Mouse (Mus musculus) liver, embryonic 14.5 days (tissue): Measurements from ENCODE around the gene Ankrd11. TPM values are rescaled to one million over a fixed set of nuclear protein-coding genes. Genes with fewer than 3 reads are reported as not detected.

ENCODE experiments used
- ATAC-seq: fragments of 200-750 bp; cut with Nextera tagmentation; 2 replicates; pipeline ENCODE4 v1.8.0; 2017; ENCODE audit warnings: moderate number of reproducible peaks, mild to moderate bottlenecking, moderate library complexity; ENCODE audit not compliant: insufficient read depth
- DNase-seq, 3 experiments: peaks; one replicate each; pipeline ENCODE4 v3.0.0-alpha.2; 2012 to 2013; ENCODE audit warnings: low read depth in 3 of 3, low spot score in 3 of 3
- H3K27ac ChIP-seq: fragments of 300-500 bp; sonication (generic); 2 replicates; pipeline ENCODE4 v1.5.1; 2014; ENCODE audit warnings: moderate library complexity, mild to moderate bottlenecking, control low read depth, inconsistent platforms
- H3K27me3 ChIP-seq: fragments of 300-500 bp; sonication (generic); 2 replicates; pipeline ENCODE4 v1.6.1; 2014; ENCODE audit warnings: mild to moderate bottlenecking, low read length, moderate library complexity; ENCODE audit not compliant: control insufficient read depth, insufficient read depth
- H3K36me3 ChIP-seq: fragments of 300-500 bp; sonication (generic); replicated peaks from 2 replicates; pipeline ENCODE4 v1.6.1; 2014; ENCODE audit warnings: low read depth; ENCODE audit not compliant: control insufficient read depth, insufficient read depth
- H3K4me1 ChIP-seq, 2 experiments: fragments of 200-500 bp in 1 of 2; fragments of 300-500 bp in 1 of 2; sonication (generic) in 1 of 2; replicated peaks; 2 replicates each; pipeline ENCODE4 v1.6.1; 2012 to 2014; ENCODE audit warnings: antibody characterized with exemption in 1 of 2, inconsistent platforms in 1 of 2, low read length in 1 of 2; ENCODE audit not compliant: control insufficient read depth in 2 of 2, insufficient read depth in 2 of 2
- H3K4me2 ChIP-seq: fragments of 300-500 bp; sonication (generic); 2 replicates; pipeline ENCODE4 v1.6.1; 2014; ENCODE audit warnings: low read depth, mild to moderate bottlenecking, control low read depth, moderate library complexity
- H3K4me3 ChIP-seq, 2 experiments: fragments of 200-500 bp in 1 of 2; fragments of 300-500 bp in 1 of 2; sonication (generic) in 1 of 2; 2 replicates each; pipeline ENCODE4 v1.5.1; 2012 to 2014; ENCODE audit warnings: low read depth in 2 of 2, low read length in 2 of 2, mild to moderate bottlenecking in 2 of 2, control low read depth in 1 of 2, inconsistent platforms in 1 of 2, moderate library complexity in 1 of 2; ENCODE audit not compliant: insufficient read depth in 1 of 2
- H3K9ac ChIP-seq: fragments of 300-500 bp; sonication (generic); replicated peaks from 2 replicates; pipeline ENCODE4 v1.6.1; 2014; ENCODE audit warnings: mild to moderate bottlenecking, control low read depth, moderate library complexity
- H3K9me3 ChIP-seq: fragments of 300-500 bp; sonication (generic); 2 replicates; pipeline ENCODE4 v1.6.1; 2016; ENCODE audit warnings: low read length, mixed read lengths; ENCODE audit not compliant: control insufficient read depth
- CTCF ChIP-seq: IDR thresholded peaks from 2 replicates; pipeline ENCODE4 v1.5.1; 2016; ENCODE audit warnings: antibody characterized with exemption, low read depth, control low read depth
- EP300 ChIP-seq: IDR thresholded peaks from 2 replicates; pipeline ENCODE4 v1.6.1; 2016; ENCODE audit warnings: antibody characterized with exemption, low read depth
- WGBS: fragments of 180-500 bp; shearing (Covaris S2); extraction: QIAGEN DNeasy Blood & Tissue Kit; methylation state at CpG from one replicate; pipeline ENCODE4 v1.1.7; 2014; ENCODE audit not compliant: insufficient replicate concordance; 5-methylcytosine and 5-hydroxymethylcytosine counted together
- polyA plus RNA-seq, 2 experiments: library from polyadenylated mRNA; depleted of rRNA in 1 of 2; stranded (reverse) in 1 of 2; unstranded in 1 of 2; fragments of >200 nt; fragmentation: Nextera tagmentation in 1 of 2; extraction: Ambion mirVana in 1 of 2; gene quantifications; 2 replicates each; pipeline versions ENCODE4 v1.2.1 to v1.2.3; 2012 to 2014

Gene Ankrd11
- polyA plus RNA-seq, 2 experiments = 10.8 to 12.4 TPM

DNA sequence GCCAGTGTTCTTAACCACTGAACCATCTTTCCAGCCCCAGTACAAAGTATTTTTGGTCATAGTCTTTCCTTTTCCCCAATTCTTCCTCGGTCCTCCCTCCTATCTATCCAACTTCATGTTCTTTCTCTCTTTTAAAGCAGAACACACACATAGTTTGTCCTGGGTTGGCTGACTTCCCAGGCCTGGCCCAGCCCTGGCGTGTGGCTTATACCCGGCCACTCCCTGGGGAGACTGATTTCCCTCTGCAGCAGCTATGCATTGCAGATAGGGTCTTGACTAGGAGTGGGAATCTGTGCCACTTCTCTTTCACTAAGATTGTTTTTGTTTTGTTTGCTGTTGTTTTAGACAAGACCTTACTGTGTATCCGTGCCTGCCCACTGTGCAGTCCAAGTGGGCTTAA lies 29.1 kb upstream of the Ankrd11 start:
- Histone ChIP-seq H3K9me3 (no peaks in the 10 kb centered on the region), H3K9ac (no peak overlapping the region), H3K4me2 (no peak overlapping the region), H3K27me3 (no peaks in the 10 kb centered on the region), H3K4me1 (peaks cover 5 to 11% of the 10 kb centered on the region in 2 experiments), H3K27ac (no peak overlapping the region), H3K36me3 (peaks cover 14% of the 10 kb centered on the region), H3K4me3 (no peak overlapping the region)
- no peak for TF ChIP-seq EP300
- TF ChIP-seq CTCF = no peak
- ATAC-seq (no peak), DNase-seq (no peak)
- WGBS = 81% methylated on average over 4 of the region's 4 CpGs

DNA sequence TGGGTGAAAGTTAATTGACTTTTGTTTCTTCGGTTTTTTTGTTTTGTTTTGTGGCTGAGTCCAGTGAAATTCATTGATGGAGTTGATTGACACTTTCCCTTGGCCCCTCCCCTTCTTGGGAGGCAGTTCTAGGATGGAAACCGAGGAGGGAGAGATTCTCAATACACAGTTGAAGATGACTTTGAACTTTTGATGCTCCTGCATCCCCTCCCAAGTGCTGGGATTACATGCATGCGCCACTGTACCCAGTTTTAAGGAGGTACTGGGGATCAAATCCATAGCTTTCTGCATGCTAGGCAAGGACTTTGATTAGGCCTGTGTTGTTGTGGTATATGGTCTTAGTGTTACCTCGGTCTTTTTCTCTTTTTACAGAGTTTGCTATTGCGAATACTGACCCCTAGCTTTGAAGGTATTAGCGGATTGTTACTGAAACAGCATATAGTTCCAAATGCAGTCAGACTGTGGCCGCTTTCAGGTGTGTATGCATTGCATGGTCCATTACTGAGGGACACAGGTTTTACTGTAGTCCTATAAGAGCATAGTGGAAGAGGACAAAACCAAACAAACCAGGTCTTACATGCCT lies 24.1 kb upstream of the Ankrd11 start:
- H3K4me1 ChIP-seq = peaks cover 12 to 19% of the 10 kb centered on the region in 2 experiments
- 31% methylated on average over 7 of the region's 7 CpGs for WGBS
- H3K4me3 ChIP-seq = peak overlapping the region; percentile 83 to 96
- H3K9me3 ChIP-seq = no peaks in the 10 kb centered on the region
- H3K27me3 ChIP-seq = no peaks in the 10 kb centered on the region
- ATAC-seq (no peak), DNase-seq (peak in 1 of 3 experiments; percentile 33)
- H3K9ac ChIP-seq = peak overlapping the region; percentile 97
- H3K4me2 ChIP-seq = peak overlapping the region; percentile 85
- peak overlapping the region; percentile 92 for H3K27ac ChIP-seq
- H3K36me3 ChIP-seq = peaks cover 11% of the 10 kb centered on the region
- no peak for TF ChIP-seq EP300
- TF ChIP-seq CTCF = peak; percentile 29; the same call in 1 of the 2 replicates

DNA sequence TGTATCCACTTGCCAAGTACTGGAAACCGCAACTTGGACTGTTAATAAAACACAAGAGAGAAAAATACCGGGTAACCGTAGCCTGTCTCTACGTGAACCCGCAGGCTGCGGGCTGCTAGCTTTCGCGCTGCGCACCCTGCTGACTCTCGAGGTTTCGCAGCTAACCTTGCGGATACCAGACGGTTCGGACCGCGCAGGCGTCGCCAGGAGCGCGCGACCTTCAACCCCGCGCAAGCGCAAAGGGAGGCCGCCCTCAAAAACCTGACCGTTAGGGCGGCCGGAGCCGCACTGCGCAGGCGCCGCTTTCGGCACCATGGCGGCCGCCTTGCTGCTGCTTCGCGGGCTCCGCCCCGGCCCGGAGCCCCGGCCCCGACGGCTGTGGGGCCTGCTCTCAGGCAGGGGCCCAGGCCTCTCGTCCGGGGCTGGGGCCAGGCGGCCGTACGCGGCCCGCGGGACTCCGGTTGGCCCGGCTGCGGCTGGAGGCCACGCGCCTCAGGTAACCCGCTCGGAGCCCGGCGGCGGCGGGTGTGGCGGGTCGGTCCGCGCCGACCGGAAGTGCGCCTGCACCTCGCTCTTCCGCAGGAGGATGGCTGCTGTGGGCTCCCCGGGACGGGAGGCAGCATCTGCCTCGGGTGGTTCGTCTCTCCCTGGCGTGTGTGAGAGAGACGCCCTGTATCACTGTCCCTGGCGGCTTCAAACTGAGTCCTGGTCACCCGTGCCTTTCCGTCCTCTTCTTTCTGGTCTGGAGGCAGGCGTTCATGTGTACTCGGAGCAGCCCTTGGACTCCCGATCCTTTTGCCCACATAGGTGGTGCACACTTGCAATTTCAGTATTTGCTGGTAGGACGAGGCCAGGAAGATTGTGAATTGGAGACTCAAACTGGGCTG lies 23.4 kb upstream of the Ankrd11 start:
- Histone ChIP-seq H3K4me1 (peaks cover 12 to 19% of the 10 kb centered on the region in 2 experiments), H3K27ac (peak overlapping the region; percentile 92), H3K9ac (peak overlapping the region; percentile 97), H3K9me3 (no peaks in the 10 kb centered on the region), H3K27me3 (no peaks in the 10 kb centered on the region), H3K4me3 (peak overlapping the region; percentile 83 to 96), H3K36me3 (peaks cover 6% of the 10 kb centered on the region), H3K4me2 (peak overlapping the region; percentile 85)
- 0% methylated on average over 84 of the region's 84 CpGs for WGBS
- TF ChIP-seq EP300 (no peak), CTCF (peak; percentile 75)
- ATAC-seq (peak; percentile 97), DNase-seq (peak; percentile 92 to 95 (median 93))

DNA sequence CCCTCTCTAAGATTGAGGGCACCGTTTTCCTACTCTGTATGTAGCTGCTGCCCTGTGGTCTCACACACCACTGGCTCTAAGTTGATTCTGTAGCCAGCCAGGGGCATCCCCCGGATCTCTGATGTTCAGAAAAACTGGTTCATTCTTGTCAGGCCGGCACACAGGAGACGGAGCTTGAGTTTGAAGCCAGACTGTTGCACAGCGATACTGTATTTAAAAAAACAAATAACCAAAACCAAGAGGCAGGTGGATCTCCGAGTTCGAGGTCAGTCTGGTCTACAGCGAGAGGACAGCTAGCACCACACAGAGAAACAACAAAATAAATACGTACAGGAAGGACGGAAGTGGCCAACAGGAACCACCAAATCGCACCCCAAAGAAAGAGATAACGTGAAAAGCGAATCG lies 22.7 kb upstream of the Ankrd11 start:
- H3K36me3 ChIP-seq = peaks cover 6% of the 10 kb centered on the region
- WGBS = under 1% methylated on average over 14 of the region's 14 CpGs
- TF ChIP-seq EP300 = peak; percentile 22; the same call in 1 of the 2 replicates
- no peak for TF ChIP-seq CTCF
- H3K27me3 ChIP-seq = no peaks in the 10 kb centered on the region
- peak overlapping the region; percentile 97 for H3K9ac ChIP-seq
- peak overlapping the region; percentile 92 for H3K27ac ChIP-seq
- H3K4me3 ChIP-seq = peak overlapping the region; percentile 76 to 96
- no peaks in the 10 kb centered on the region for H3K9me3 ChIP-seq
- H3K4me1 ChIP-seq = peaks cover 12 to 19% of the 10 kb centered on the region in 2 experiments
- H3K4me2 ChIP-seq = peak overlapping the region; percentile 85
- DNase-seq (peak in 1 of 3 experiments; percentile 33), ATAC-seq (peak; percentile 23)

DNA sequence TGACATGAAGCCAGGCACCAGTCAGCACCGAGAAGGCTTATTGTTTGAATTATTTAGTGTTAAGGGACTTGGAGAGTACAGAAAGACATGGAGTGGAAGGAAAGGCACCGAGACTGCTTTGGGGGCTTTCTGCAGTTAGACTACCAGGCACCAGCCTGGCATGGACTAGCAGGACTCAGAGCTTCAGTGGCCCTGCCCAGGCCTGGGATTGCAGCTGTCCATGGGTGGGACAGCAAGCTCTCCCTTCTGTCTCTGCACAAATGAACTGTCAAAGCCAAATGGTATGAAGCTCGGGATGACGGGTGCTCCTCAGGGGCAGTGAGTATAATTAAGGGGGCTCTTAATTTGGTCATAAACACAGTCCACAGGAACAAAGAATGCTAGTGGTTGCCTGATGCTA lies 22.0 kb upstream of the Ankrd11 start:
- H3K4me3 ChIP-seq = peak overlapping the region; percentile 76 to 96
- no peaks in the 10 kb centered on the region for H3K27me3 ChIP-seq
- peak overlapping the region; percentile 92 for H3K27ac ChIP-seq
- H3K4me1 ChIP-seq = peaks cover 12 to 19% of the 10 kb centered on the region in 2 experiments
- WGBS = 82% methylated on average over 4 of the region's 4 CpGs
- no peaks in the 10 kb centered on the region for H3K9me3 ChIP-seq
- ATAC-seq (no peak), DNase-seq (no peak)
- peak overlapping the region; percentile 85 for H3K4me2 ChIP-seq
- H3K9ac ChIP-seq = peak overlapping the region; percentile 97
- no peak for TF ChIP-seq CTCF
- no peak for TF ChIP-seq EP300
- H3K36me3 ChIP-seq = peaks cover 6% of the 10 kb centered on the region
